Mouse (Mus musculus) liver, postnatal 0 days (tissue): ENCODE results near the gene Pcbp3.

Source experiments
- CTCF ChIP-seq: sonication (generic); IDR thresholded peaks from 2 replicates; pipeline ENCODE4 v1.5.1; 2016; ENCODE audit warnings: antibody characterized with exemption, low read depth
- EP300 ChIP-seq: IDR thresholded peaks from 2 replicates; pipeline ENCODE4 v1.6.1; 2016; ENCODE audit warnings: antibody characterized with exemption, low read depth, mild to moderate bottlenecking

GRCm38 (mm10) chr10:76936827-76937226 lies 24.9 kb downstream of the Pcbp3 start:
- TF ChIP-seq CTCF (no peak), EP300 (no peak)
